Mouse (Mus musculus) midbrain, postnatal 0 days (tissue): Measurements from ENCODE around the gene Tmem135. TPM values are rescaled to one million over a fixed set of nuclear protein-coding genes. Genes with fewer than 3 reads are reported as not detected.

Experiments used
- ATAC-seq: fragments of 200-750 bp; cut with Nextera tagmentation; 2 replicates; pipeline ENCODE4 v1.8.0; 2017; ENCODE audit warnings: moderate number of reproducible peaks, mild to moderate bottlenecking, moderate TSS enrichment, moderate library complexity; ENCODE audit not compliant: low FRiP score
- DNase-seq: peaks from one replicate; pipeline ENCODE4 v3.0.0-alpha.2; 2015; ENCODE audit warnings: low spot score
- H3K27ac ChIP-seq: fragments of 300-500 bp; sonication (generic); 2 replicates; pipeline ENCODE4 v1.5.1; 2014; ENCODE audit warnings: low read depth, mild to moderate bottlenecking, low read length, mixed read lengths
- H3K27me3 ChIP-seq: fragments of 300-500 bp; sonication (generic); 2 replicates; pipeline ENCODE4 v1.6.1; 2014; ENCODE audit warnings: low read length, control low read depth, mixed read lengths; ENCODE audit not compliant: insufficient read depth
- H3K36me3 ChIP-seq: fragments of 300-500 bp; sonication (generic); 2 replicates; pipeline ENCODE4 v1.6.1; 2014; ENCODE audit warnings: low read length, control low read depth, mixed read lengths; ENCODE audit not compliant: insufficient read depth
- H3K4me1 ChIP-seq: fragments of 300-500 bp; sonication (generic); 2 replicates; pipeline ENCODE4 v1.6.1; 2014; ENCODE audit warnings: mild to moderate bottlenecking, control low read depth, antibody characterized with exemption, low read length, mixed read lengths; ENCODE audit not compliant: insufficient read depth
- H3K4me2 ChIP-seq: fragments of 300-500 bp; sonication (generic); 2 replicates; pipeline ENCODE4 v1.6.1; 2014; ENCODE audit warnings: low read depth, mild to moderate bottlenecking, low read length, mixed read lengths; ENCODE audit not compliant: poor library complexity, severe bottlenecking
- H3K4me3 ChIP-seq: fragments of 300-500 bp; sonication (generic); 2 replicates; pipeline ENCODE4 v1.5.1; 2014; ENCODE audit warnings: low read depth, mild to moderate bottlenecking, low read length, moderate library complexity
- H3K9ac ChIP-seq: fragments of 300-500 bp; sonication (generic); replicated peaks from 2 replicates; pipeline ENCODE4 v1.6.1; 2014; ENCODE audit warnings: mild to moderate bottlenecking, low read length, moderate library complexity, mixed read lengths; ENCODE audit not compliant: poor library complexity, severe bottlenecking
- H3K9me3 ChIP-seq: fragments of 300-500 bp; sonication (generic); 2 replicates; pipeline ENCODE4 v1.6.1; 2016; ENCODE audit warnings: low read length, control low read depth
- CTCF ChIP-seq: IDR thresholded peaks from 2 replicates; pipeline ENCODE4 v1.5.1; 2016; ENCODE audit warnings: antibody characterized with exemption, mild to moderate bottlenecking
- WGBS: fragments of 180-500 bp; shearing (Covaris S2); extraction: QIAGEN DNeasy Blood & Tissue Kit; methylation state at CpG from one replicate; pipeline ENCODE4 v1.1.7; 2014; 5-methylcytosine and 5-hydroxymethylcytosine counted together
- polyA plus RNA-seq: library from polyadenylated mRNA; unstranded; fragments of >200 nt; fragmentation: Nextera tagmentation; extraction: Ambion mirVana; gene quantifications from 2 replicates; pipeline ENCODE4 v1.2.1, GENCODE M21; 2015
- total RNA-seq: library from RNA; depleted of rRNA; stranded (reverse); fragments of >200 nt; gene quantifications from 2 replicates; pipeline ENCODE4 v1.2.3, GENCODE M21; 2014

The Tmem135 gene
- total and polyA plus RNA-seq, 2 experiments from 2014 or later: 33.5 to 35.7 TPM

GRCm38 (mm10) chr7:89216628-89217027 is 187.4 kb downstream of the Tmem135 start:
- no peaks in the 10 kb centered on the region for H3K27me3 ChIP-seq
- no peak overlapping the region for H3K9ac ChIP-seq
- no peaks in the 10 kb centered on the region; the same call in 1 of the 2 replicates for H3K4me1 ChIP-seq
- TF ChIP-seq CTCF: no peak
- ATAC-seq (no peak), DNase-seq (no peak)
- no peaks in the 10 kb centered on the region for H3K9me3 ChIP-seq
- 82% methylated on average over 1 of the region's 1 CpGs for WGBS
- H3K4me3 ChIP-seq: no peak overlapping the region
- no peaks in the 10 kb centered on the region for H3K36me3 ChIP-seq
- no peak overlapping the region for H3K4me2 ChIP-seq
- no peak overlapping the region for H3K27ac ChIP-seq

- TF ChIP-seq CTCF: no peak
- Histone ChIP-seq H3K4me3 (no peak overlapping the region), H3K9ac (no peak overlapping the region), H3K9me3 (no peaks in the 10 kb centered on the region), H3K36me3 (no peaks in the 10 kb centered on the region), H3K4me2 (no peak overlapping the region), H3K27ac (no peak overlapping the region), H3K27me3 (no peaks in the 10 kb centered on the region), H3K4me1 (no peaks in the 10 kb centered on the region; the same call in 1 of the 2 replicates)
- no peak for DNase-seq
- WGBS: 86% methylated on average over 2 of the region's 2 CpGs
- no peak for ATAC-seq
Observed at GRCm38 (mm10) chr7:89216118-89216517, 187.9 kb downstream of the Tmem135 start.

- Histone ChIP-seq H3K4me2 (no peak overlapping the region), H3K27me3 (no peaks in the 10 kb centered on the region), H3K36me3 (no peaks in the 10 kb centered on the region), H3K9ac (no peak overlapping the region), H3K4me1 (no peaks in the 10 kb centered on the region; the same call in 1 of the 2 replicates), H3K9me3 (no peaks in the 10 kb centered on the region), H3K27ac (no peak overlapping the region), H3K4me3 (no peak overlapping the region)
- DNase-seq (no peak), ATAC-seq (no peak)
- no peak for TF ChIP-seq CTCF
- 52% methylated on average over 7 of the region's 7 CpGs for WGBS
Observed at GRCm38 (mm10) chr7:89215714-89216113, 188.3 kb downstream of the Tmem135 start.

GRCm38 (mm10) chr7:89210506-89210905 is 193.5 kb downstream of the Tmem135 start:
- WGBS: 18% methylated on average over 6 of the region's 6 CpGs
- H3K4me3 ChIP-seq: no peak overlapping the region
- no peak overlapping the region for H3K4me2 ChIP-seq
- H3K9me3 ChIP-seq: no peaks in the 10 kb centered on the region
- ATAC-seq: no peak
- TF ChIP-seq CTCF: no peak
- no peak overlapping the region for H3K27ac ChIP-seq
- DNase-seq: no peak
- H3K27me3 ChIP-seq: no peaks in the 10 kb centered on the region
- no peak overlapping the region for H3K9ac ChIP-seq
- 0 out of 2 replicates have a peak, but pooled peaks cover 4% of the 10 kb centered on the region for H3K4me1 ChIP-seq
- H3K36me3 ChIP-seq: no peaks in the 10 kb centered on the region

- no peaks in the 10 kb centered on the region for H3K9me3 ChIP-seq
- DNase-seq: no peak
- no peak overlapping the region for H3K9ac ChIP-seq
- 92% methylated on average over 3 of the region's 3 CpGs for WGBS
- no peak overlapping the region for H3K27ac ChIP-seq
- H3K27me3 ChIP-seq: no peaks in the 10 kb centered on the region
- 0 out of 2 replicates have a peak, but pooled peaks cover 4% of the 10 kb centered on the region for H3K4me1 ChIP-seq
- no peak overlapping the region for H3K4me2 ChIP-seq
- TF ChIP-seq CTCF: no peak
- H3K4me3 ChIP-seq: no peak overlapping the region
- no peak for ATAC-seq
- no peaks in the 10 kb centered on the region for H3K36me3 ChIP-seq
Observed at GRCm38 (mm10) chr7:89206165-89206564, 197.9 kb downstream of the Tmem135 start.

- no peak for TF ChIP-seq CTCF
- H3K4me3 ChIP-seq: no peak overlapping the region
- DNase-seq (no peak), ATAC-seq (no peak)
- 93% methylated on average over 1 of the region's 1 CpGs for WGBS
- H3K27ac ChIP-seq: no peak overlapping the region
- no peak overlapping the region for H3K9ac ChIP-seq
- 0 out of 2 replicates have a peak, but pooled peaks cover 2% of the 10 kb centered on the region for H3K4me1 ChIP-seq
- H3K9me3 ChIP-seq: no peaks in the 10 kb centered on the region
- no peaks in the 10 kb centered on the region for H3K36me3 ChIP-seq
- no peaks in the 10 kb centered on the region for H3K27me3 ChIP-seq
- no peak overlapping the region for H3K4me2 ChIP-seq
Observed at GRCm38 (mm10) chr7:89205402-89205801, 198.6 kb downstream of the Tmem135 start.
